Mouse (Mus musculus) liver, embryonic 14 days (tissue): ENCODE data around the gene Nlrp6. TPM values are rescaled to one million over a fixed set of nuclear protein-coding genes. Genes with fewer than 3 reads are reported as not detected.

Experiments used
- polyA plus RNA-seq: library from polyadenylated mRNA; depleted of rRNA; stranded (reverse); fragments of >200 nt; gene quantifications from 2 replicates; pipeline ENCODE4 v1.2.3, GENCODE M21; 2012; rRNA removed

The Nlrp6 gene
- 5.6 and 7.4 TPM in 2 replicates for polyA plus RNA-seq

GRCm38 (mm10) chr7:140920418-140921029 lies at the start of gene Nlrp6:
Gene Nlrp6 (plus strand): TSS chr7:140920902.

GRCm38 (mm10) chr7:140881696-140882468 lies 38.8 kb upstream of the Nlrp6 start, which contains the start of the genes Psmd13 and Sirt3:
Gene Psmd13 (plus strand): TSS chr7:140881968.
Gene Sirt3 (minus strand): TSS chr7:140882309.

GRCm38 (mm10) chr7:140900220-140900619 lies 20.5 kb upstream of the Nlrp6 start, which contains the start of gene Cox8b:
Gene Cox8b (minus strand): TSS chr7:140900446.

GRCm38 (mm10) chr7:140941222-140942051 lies 20.7 kb downstream of the Nlrp6 start, which contains the start of gene Pgghg:
Gene Pgghg (plus strand): TSS chr7:140941391.

DNA sequence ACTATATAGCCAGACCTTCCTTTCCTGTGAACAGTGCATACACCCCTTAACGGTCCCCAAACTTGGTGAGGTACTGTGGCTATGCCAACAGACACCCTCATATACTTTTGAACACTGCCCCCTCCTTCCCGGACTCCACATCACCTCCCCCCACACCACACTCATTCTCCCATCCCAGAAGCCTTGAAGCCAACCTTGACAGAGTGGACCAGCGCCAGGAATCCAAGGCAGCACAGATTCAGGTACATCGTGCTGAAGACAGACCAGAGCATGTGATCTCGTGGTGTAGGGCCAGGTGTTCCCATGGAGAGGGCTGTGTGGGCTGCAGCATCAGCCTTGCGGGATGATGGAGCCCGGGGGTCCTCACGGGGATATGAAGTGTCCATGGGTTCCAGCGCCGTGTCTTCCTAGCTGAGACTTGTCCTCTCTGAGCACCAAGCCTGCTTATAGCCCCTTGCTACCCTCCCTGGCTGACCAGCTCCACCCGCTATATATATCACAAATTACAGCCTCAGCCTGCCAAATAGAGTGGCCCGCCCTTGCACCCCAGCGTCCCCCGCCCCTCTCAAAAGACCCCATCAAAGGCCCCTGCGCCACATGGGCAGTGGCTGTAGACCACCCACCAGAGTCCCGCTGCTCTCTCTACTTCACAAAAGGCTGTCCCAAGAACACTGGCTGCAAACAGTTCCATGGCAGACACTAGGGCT lies 29.3 kb downstream of the Nlrp6 start, which contains the start of gene Ifitm5:
Ifitm5 (minus strand) TSS at position 468 of the 707 bp plus-strand sequence.

DNA sequence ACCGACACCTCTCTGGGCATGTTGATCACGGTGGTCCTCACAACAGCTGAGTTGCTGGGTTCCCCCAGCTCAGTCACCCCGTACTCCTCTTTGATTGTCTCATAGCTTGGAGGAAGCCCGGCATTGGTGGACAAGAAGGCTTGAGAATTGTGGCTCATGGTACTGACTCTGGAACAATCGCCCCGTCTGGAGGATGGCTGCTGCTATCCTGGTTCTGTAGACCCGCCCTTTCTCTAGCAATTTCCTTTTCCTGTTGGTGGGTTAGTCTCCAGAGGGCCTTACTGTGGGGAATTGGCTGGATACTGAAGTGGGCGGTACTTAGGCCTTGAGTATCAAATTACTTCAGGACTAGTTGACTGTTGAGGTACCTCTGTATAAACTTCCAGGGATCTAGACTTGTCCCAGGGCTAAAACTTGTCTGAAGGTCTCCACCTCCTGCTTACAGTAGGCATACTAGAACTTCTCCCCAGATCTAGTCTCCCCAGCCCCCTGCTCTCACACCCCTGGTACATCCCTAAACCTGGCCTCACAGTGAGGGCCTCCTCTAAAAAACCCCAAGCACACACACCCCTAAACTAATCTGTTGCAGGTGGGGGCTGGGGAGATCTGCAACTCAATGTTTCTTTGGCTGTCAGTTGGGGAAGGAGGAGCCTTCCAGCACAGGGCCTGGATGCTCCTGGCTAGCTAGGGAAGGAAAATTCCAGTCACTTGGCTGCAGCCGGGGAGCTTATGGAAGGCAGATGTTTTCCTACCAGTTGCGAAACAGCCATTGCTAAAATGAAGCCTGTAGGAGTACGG lies 35.3 kb downstream of the Nlrp6 start, which contains the start of the genes Gm45717 and Ifitm2:
Gm45717 (minus strand) TSS at position 180 of the 798 bp plus-strand sequence.
Ifitm2 (minus strand) TSS at position 230 of the 798 bp plus-strand sequence.

GRCm38 (mm10) chr7:140966921-140967320 lies 46.2 kb downstream of the Nlrp6 start, which contains the start of gene Ifitm1:
Gene Ifitm1 (plus strand): TSS chr7:140967221.

Other genes with a start within 250 kb of the Nlrp6 start
- gene Olfr45, start 239.0 kb upstream of the Nlrp6 start, polyA plus RNA-seq, result not detected in 2 replicates
- gene Olfr541, start 223.6 kb upstream of the Nlrp6 start, polyA plus RNA-seq, result not detected in 2 replicates
- gene Cyp2e1, start 157.2 kb upstream of the Nlrp6 start, polyA plus RNA-seq, result 0.06 and 0.07 TPM in 2 replicates
- gene Syce1, start 133.1 kb upstream of the Nlrp6 start, polyA plus RNA-seq, result 0.05 and 0.12 TPM in 2 replicates
- 0.11 and 0.14 TPM in 2 replicates for gene Zfp941, start 98.7 kb upstream of the Nlrp6 start, polyA plus RNA-seq
- gene Urah, start 85.9 kb upstream of the Nlrp6 start, polyA plus RNA-seq, result 7.3 and 8.3 TPM in 2 replicates
- not detected in 2 replicates for gene Scgb1c1, start 75.4 kb upstream of the Nlrp6 start, polyA plus RNA-seq
- gene Odf3, start 73.1 kb upstream of the Nlrp6 start, polyA plus RNA-seq, result not detected in 2 replicates
- not detected in 2 replicates for gene Gm45785, start 64.6 kb upstream of the Nlrp6 start, polyA plus RNA-seq
- gene Ric8a, start 63.9 kb upstream of the Nlrp6 start, polyA plus RNA-seq, result 14.7 and 15.6 TPM in 2 replicates
- gene Bet1l, start 63.3 kb upstream of the Nlrp6 start, polyA plus RNA-seq, result 10.5 and 11.7 TPM in 2 replicates
- 50.0 and 57.2 TPM in 2 replicates for gene Psmd13, start 38.9 kb upstream of the Nlrp6 start, polyA plus RNA-seq
- gene Sirt3, start 38.6 kb upstream of the Nlrp6 start, polyA plus RNA-seq, result 12.5 and 15.1 TPM in 2 replicates
- 0.48 TPM in 1 of 2 replicates, not detected in the other for gene Cox8b, start 20.5 kb upstream of the Nlrp6 start, polyA plus RNA-seq
- 6.0 and 7.0 TPM in 2 replicates for gene Pgghg, start 20.5 kb downstream of the Nlrp6 start, polyA plus RNA-seq
- 0.38 and 0.46 TPM in 2 replicates for gene Ifitm5, start 29.4 kb downstream of the Nlrp6 start, polyA plus RNA-seq
- gene Gm45717, start 35.0 kb downstream of the Nlrp6 start, polyA plus RNA-seq, result not detected in 2 replicates
- 219 and 222 TPM in 2 replicates for gene Ifitm2, start 35.1 kb downstream of the Nlrp6 start, polyA plus RNA-seq
- 29.1 and 33.2 TPM in 2 replicates for gene Ifitm1, start 46.3 kb downstream of the Nlrp6 start, polyA plus RNA-seq
- 28.7 and 41.6 TPM in 2 replicates for gene Ifitm3, start 89.9 kb downstream of the Nlrp6 start, polyA plus RNA-seq
- 8.3 and 10.9 TPM in 2 replicates for gene Ifitm6, start 97.0 kb downstream of the Nlrp6 start, polyA plus RNA-seq
- gene Gm17387, start 108.2 kb downstream of the Nlrp6 start, polyA plus RNA-seq, result not detected in 2 replicates
- gene B4galnt4, start 140.2 kb downstream of the Nlrp6 start, polyA plus RNA-seq, result 0.59 and 0.76 TPM in 2 replicates
- 0.38 and 0.48 TPM in 2 replicates for gene Pkp3, start 157.3 kb downstream of the Nlrp6 start, polyA plus RNA-seq
- gene Sigirr, start 179.7 kb downstream of the Nlrp6 start, polyA plus RNA-seq, result 9.1 and 10.7 TPM in 2 replicates
- gene Ano9, start 196.9 kb downstream of the Nlrp6 start, polyA plus RNA-seq, result 0.36 TPM in 2 replicates
- gene Ptdss2, start 201.5 kb downstream of the Nlrp6 start, polyA plus RNA-seq, result 62.0 and 81.0 TPM in 2 replicates